Mouse (Mus musculus) retina, embryonic 14.5 days (tissue): Measurements from ENCODE around the gene Zfp786.
"Not testable (repeated sequence)": the region's sequence is repeated elsewhere in the genome, so short reads cannot be mapped to it uniquely, and the experiment has no call there.

Source experiments
- DNase-seq: peaks from one replicate; pipeline ENCODE4 v3.0.0-alpha.2; 2015; ENCODE audit warnings: low spot score

The Zfp786 gene

GRCm38 (mm10) chr6:47781091-47781968 lies 49.3 kb downstream of the Zfp786 start:
- peak; percentile 91 for DNase-seq

- peak; percentile 54 for DNase-seq
These were observed 50.1 kb downstream of the Zfp786 start for GRCm38 (mm10) chr6:47780576-47781013.

- DNase-seq, result peak; percentile 78
These were observed 58.9 kb downstream of the Zfp786 start for GRCm38 (mm10) chr6:47771760-47772159.

- not testable (repeated sequence) for DNase-seq
These were observed 59.6 kb downstream of the Zfp786 start for GRCm38 (mm10) chr6:47771113-47771512.

- DNase-seq, result not testable (repeated sequence)
These were observed 60.8 kb downstream of the Zfp786 start for GRCm38 (mm10) chr6:47769861-47770260.
